Mouse (Mus musculus) liver, postnatal 0 days (tissue): ENCODE results near the gene Fam171a1. TPM values are rescaled to one million over a fixed set of nuclear protein-coding genes. Genes with fewer than 3 reads are reported as not detected.

ENCODE experiments used
- ATAC-seq: fragments of 200-750 bp; cut with Nextera tagmentation; 2 replicates; pipeline ENCODE4 v1.8.0; 2017; ENCODE audit warnings: mild to moderate bottlenecking, moderate library complexity
- DNase-seq: peaks from one replicate; pipeline ENCODE4 v3.0.0-alpha.2; 2016
- H3K27ac ChIP-seq: fragments of 300-500 bp; sonication (generic); 2 replicates; pipeline ENCODE4 v1.5.1; 2014; ENCODE audit warnings: antibody characterized with exemption, moderate library complexity, mild to moderate bottlenecking, low read depth
- H3K27me3 ChIP-seq: fragments of 300-500 bp; sonication (generic); 2 replicates; pipeline ENCODE4 v1.6.1; 2014; ENCODE audit warnings: low read length, control low read depth, mixed read lengths; ENCODE audit not compliant: insufficient read depth
- H3K36me3 ChIP-seq: fragments of 300-500 bp; sonication (generic); replicated peaks from 2 replicates; pipeline ENCODE4 v1.6.1; 2014; ENCODE audit warnings: mild to moderate bottlenecking, control low read depth, low read length, moderate library complexity, mixed read lengths; ENCODE audit not compliant: insufficient read depth
- H3K4me1 ChIP-seq: fragments of 300-500 bp; sonication (generic); 2 replicates; pipeline ENCODE4 v1.6.1; 2014; ENCODE audit warnings: antibody characterized with exemption, mild to moderate bottlenecking, control low read depth; ENCODE audit not compliant: insufficient read depth
- H3K4me2 ChIP-seq: fragments of 300-500 bp; sonication (generic); 2 replicates; pipeline ENCODE4 v1.6.1; 2014; ENCODE audit warnings: low read depth, mild to moderate bottlenecking, low read length, moderate library complexity, mixed read lengths
- H3K4me3 ChIP-seq: fragments of 300-500 bp; sonication (generic); 2 replicates; pipeline ENCODE4 v1.5.1; 2014; ENCODE audit warnings: low read depth, low read length
- H3K9ac ChIP-seq: fragments of 300-500 bp; sonication (generic); replicated peaks from 2 replicates; pipeline ENCODE4 v1.6.1; 2014; ENCODE audit warnings: mild to moderate bottlenecking, moderate library complexity
- H3K9me3 ChIP-seq: fragments of 300-500 bp; sonication (generic); 2 replicates; pipeline ENCODE4 v1.6.1; 2016; ENCODE audit warnings: mild to moderate bottlenecking, control low read depth, low read length, mixed read lengths
- CTCF ChIP-seq: sonication (generic); IDR thresholded peaks from 2 replicates; pipeline ENCODE4 v1.5.1; 2016; ENCODE audit warnings: antibody characterized with exemption, low read depth
- EP300 ChIP-seq: IDR thresholded peaks from 2 replicates; pipeline ENCODE4 v1.6.1; 2016; ENCODE audit warnings: antibody characterized with exemption, low read depth, mild to moderate bottlenecking
- WGBS: fragments of 180-500 bp; shearing (Covaris S2); extraction: QIAGEN DNeasy Blood & Tissue Kit; methylation state at CpG from one replicate; pipeline ENCODE4 v1.1.7; 2014; ENCODE audit not compliant: insufficient replicate concordance; 5-methylcytosine and 5-hydroxymethylcytosine counted together
- polyA plus RNA-seq: library from polyadenylated mRNA; unstranded; fragments of >200 nt; fragmentation: Nextera tagmentation; extraction: Ambion mirVana; gene quantifications from 2 replicates; pipeline ENCODE4 v1.2.1, GENCODE M21; 2015

The Fam171a1 gene
- polyA plus RNA-seq, 1 experiment from 2014 or later, result 2.5 TPM

GRCm38 (mm10) chr2:3154091-3154665 lies 40.2 kb downstream of the Fam171a1 start:
- 74% methylated on average over 1 of the region's 1 CpGs for WGBS
- Histone ChIP-seq H3K9me3 (no peaks in the 10 kb centered on the region), H3K4me1 (no peaks in the 10 kb centered on the region; the same call in 1 of the 2 replicates), H3K4me3 (no peak overlapping the region), H3K4me2 (no peak overlapping the region), H3K36me3 (no peaks in the 10 kb centered on the region), H3K27me3 (no peaks in the 10 kb centered on the region), H3K27ac (no peak overlapping the region), H3K9ac (no peak overlapping the region)
- ATAC-seq (no peak), DNase-seq (no peak)
- TF ChIP-seq CTCF, result no peak
- TF ChIP-seq EP300, result no peak

- no peak overlapping the region for H3K4me3 ChIP-seq
- TF ChIP-seq EP300 (no peak), CTCF (no peak)
- no peak overlapping the region for H3K9ac ChIP-seq
- WGBS, result 76% methylated on average over 2 of the region's 2 CpGs
- DNase-seq, result no peak
- H3K27ac ChIP-seq, result no peak overlapping the region
- H3K4me1 ChIP-seq, result no peaks in the 10 kb centered on the region; the same call in 1 of the 2 replicates
- no peaks in the 10 kb centered on the region for H3K27me3 ChIP-seq
- no peak for ATAC-seq
- H3K9me3 ChIP-seq, result no peaks in the 10 kb centered on the region
- H3K4me2 ChIP-seq, result no peak overlapping the region
- H3K36me3 ChIP-seq, result no peaks in the 10 kb centered on the region
Observed at GRCm38 (mm10) chr2:3154986-3155385, 41.0 kb downstream of the Fam171a1 start.

GRCm38 (mm10) chr2:3157030-3157429 lies 43.0 kb downstream of the Fam171a1 start:
- Histone ChIP-seq H3K4me2 (no peak overlapping the region), H3K9ac (no peak overlapping the region), H3K4me1 (no peaks in the 10 kb centered on the region; the same call in 1 of the 2 replicates), H3K9me3 (no peaks in the 10 kb centered on the region), H3K4me3 (no peak overlapping the region), H3K27ac (no peak overlapping the region), H3K27me3 (no peaks in the 10 kb centered on the region), H3K36me3 (no peaks in the 10 kb centered on the region)
- DNase-seq (no peak), ATAC-seq (no peak)
- no peak for TF ChIP-seq EP300
- no peak for TF ChIP-seq CTCF
- WGBS, result 89% methylated on average over 3 of the region's 3 CpGs

- no peak for ATAC-seq
- H3K27me3 ChIP-seq, result no peaks in the 10 kb centered on the region
- H3K9ac ChIP-seq, result no peak overlapping the region
- H3K4me2 ChIP-seq, result no peak overlapping the region
- TF ChIP-seq EP300, result no peak
- TF ChIP-seq CTCF, result no peak
- no peak overlapping the region for H3K27ac ChIP-seq
- no peak overlapping the region for H3K4me3 ChIP-seq
- 59% methylated on average over 10 of the region's 10 CpGs for WGBS
- DNase-seq, result no peak
- H3K4me1 ChIP-seq, result no peaks in the 10 kb centered on the region; the same call in 1 of the 2 replicates
- no peaks in the 10 kb centered on the region for H3K36me3 ChIP-seq
- H3K9me3 ChIP-seq, result no peaks in the 10 kb centered on the region
Observed at GRCm38 (mm10) chr2:3157661-3158344, 43.8 kb downstream of the Fam171a1 start.

- Histone ChIP-seq H3K27me3 (no peaks in the 10 kb centered on the region), H3K4me2 (no peak overlapping the region), H3K27ac (no peak overlapping the region), H3K9ac (no peak overlapping the region), H3K36me3 (no peaks in the 10 kb centered on the region), H3K4me1 (no peaks in the 10 kb centered on the region; the same call in 1 of the 2 replicates), H3K4me3 (no peak overlapping the region), H3K9me3 (no peaks in the 10 kb centered on the region)
- WGBS, result 32% methylated on average over 8 of the region's 8 CpGs
- ATAC-seq, result no peak
- DNase-seq, result no peak
- TF ChIP-seq EP300, result no peak
- TF ChIP-seq CTCF, result no peak
Observed at GRCm38 (mm10) chr2:3158682-3159412, 44.8 kb downstream of the Fam171a1 start.

- Histone ChIP-seq H3K36me3 (no peaks in the 10 kb centered on the region), H3K4me2 (no peak overlapping the region), H3K27me3 (no peaks in the 10 kb centered on the region), H3K27ac (no peak overlapping the region), H3K4me1 (peaks cover 7% of the 10 kb centered on the region; the same call in 1 of the 2 replicates), H3K4me3 (no peak overlapping the region), H3K9me3 (no peaks in the 10 kb centered on the region), H3K9ac (no peak overlapping the region)
- no peak for DNase-seq
- ATAC-seq, result no peak
- TF ChIP-seq EP300, result no peak
- no peak for TF ChIP-seq CTCF
- 29% methylated on average over 1 of the region's 1 CpGs for WGBS
Observed at GRCm38 (mm10) chr2:3161578-3161977, 47.6 kb downstream of the Fam171a1 start.
